Mouse (Mus musculus) midbrain, postnatal 0 days (tissue): Measurements from ENCODE around the gene Gm11213. TPM values are rescaled to one million over a fixed set of nuclear protein-coding genes. Genes with fewer than 3 reads are reported as not detected.

Source experiments
- ATAC-seq: fragments of 200-750 bp; cut with Nextera tagmentation; 2 replicates; pipeline ENCODE4 v1.8.0; 2017; ENCODE audit warnings: moderate number of reproducible peaks, mild to moderate bottlenecking, moderate TSS enrichment, moderate library complexity; ENCODE audit not compliant: low FRiP score
- DNase-seq: peaks from one replicate; pipeline ENCODE4 v3.0.0-alpha.2; 2015; ENCODE audit warnings: low spot score
- H3K27ac ChIP-seq: fragments of 300-500 bp; sonication (generic); 2 replicates; pipeline ENCODE4 v1.5.1; 2014; ENCODE audit warnings: low read depth, mild to moderate bottlenecking, low read length, mixed read lengths
- H3K27me3 ChIP-seq: fragments of 300-500 bp; sonication (generic); 2 replicates; pipeline ENCODE4 v1.6.1; 2014; ENCODE audit warnings: low read length, control low read depth, mixed read lengths; ENCODE audit not compliant: insufficient read depth
- H3K36me3 ChIP-seq: fragments of 300-500 bp; sonication (generic); 2 replicates; pipeline ENCODE4 v1.6.1; 2014; ENCODE audit warnings: low read length, control low read depth, mixed read lengths; ENCODE audit not compliant: insufficient read depth
- H3K4me1 ChIP-seq: fragments of 300-500 bp; sonication (generic); 2 replicates; pipeline ENCODE4 v1.6.1; 2014; ENCODE audit warnings: mild to moderate bottlenecking, control low read depth, antibody characterized with exemption, low read length, mixed read lengths; ENCODE audit not compliant: insufficient read depth
- H3K4me2 ChIP-seq: fragments of 300-500 bp; sonication (generic); 2 replicates; pipeline ENCODE4 v1.6.1; 2014; ENCODE audit warnings: low read depth, mild to moderate bottlenecking, low read length, mixed read lengths; ENCODE audit not compliant: poor library complexity, severe bottlenecking
- H3K4me3 ChIP-seq: fragments of 300-500 bp; sonication (generic); 2 replicates; pipeline ENCODE4 v1.5.1; 2014; ENCODE audit warnings: low read depth, mild to moderate bottlenecking, low read length, moderate library complexity
- H3K9ac ChIP-seq: fragments of 300-500 bp; sonication (generic); replicated peaks from 2 replicates; pipeline ENCODE4 v1.6.1; 2014; ENCODE audit warnings: mild to moderate bottlenecking, low read length, moderate library complexity, mixed read lengths; ENCODE audit not compliant: poor library complexity, severe bottlenecking
- H3K9me3 ChIP-seq: fragments of 300-500 bp; sonication (generic); 2 replicates; pipeline ENCODE4 v1.6.1; 2016; ENCODE audit warnings: low read length, control low read depth
- CTCF ChIP-seq: IDR thresholded peaks from 2 replicates; pipeline ENCODE4 v1.5.1; 2016; ENCODE audit warnings: antibody characterized with exemption, mild to moderate bottlenecking
- WGBS: fragments of 180-500 bp; shearing (Covaris S2); extraction: QIAGEN DNeasy Blood & Tissue Kit; methylation state at CpG from one replicate; pipeline ENCODE4 v1.1.7; 2014; 5-methylcytosine and 5-hydroxymethylcytosine counted together
- polyA plus RNA-seq: library from polyadenylated mRNA; unstranded; fragments of >200 nt; fragmentation: Nextera tagmentation; extraction: Ambion mirVana; gene quantifications from 2 replicates; pipeline ENCODE4 v1.2.1, GENCODE M21; 2015
- total RNA-seq: library from RNA; depleted of rRNA; stranded (reverse); fragments of >200 nt; gene quantifications from 2 replicates; pipeline ENCODE4 v1.2.3, GENCODE M21; 2014

Gm11213 gene
- total and polyA plus RNA-seq, 2 experiments from 2014 or later: not detected

GRCm38 (mm10) chr4:63605545-63605944 lies 484 bp upstream of the Gm11213 start:
- ATAC-seq: no peak
- no peaks in the 10 kb centered on the region for H3K9me3 ChIP-seq
- H3K27ac ChIP-seq: no peak overlapping the region
- 89% methylated on average over 3 of the region's 3 CpGs for WGBS
- no peak overlapping the region for H3K4me2 ChIP-seq
- no peaks in the 10 kb centered on the region for H3K36me3 ChIP-seq
- no peak for TF ChIP-seq CTCF
- H3K4me1 ChIP-seq: no peaks in the 10 kb centered on the region
- H3K4me3 ChIP-seq: no peak overlapping the region
- no peaks in the 10 kb centered on the region for H3K27me3 ChIP-seq
- no peak for DNase-seq
- no peak overlapping the region for H3K9ac ChIP-seq

GRCm38 (mm10) chr4:63601263-63601662 lies 3.8 kb downstream of the Gm11213 start:
- Histone ChIP-seq H3K27ac (no peak overlapping the region), H3K9me3 (no peaks in the 10 kb centered on the region), H3K4me1 (no peaks in the 10 kb centered on the region), H3K9ac (no peak overlapping the region), H3K4me2 (no peak overlapping the region), H3K36me3 (no peaks in the 10 kb centered on the region), H3K4me3 (no peak overlapping the region), H3K27me3 (no peaks in the 10 kb centered on the region)
- DNase-seq (no peak), ATAC-seq (no peak)
- no peak for TF ChIP-seq CTCF

GRCm38 (mm10) chr4:63600786-63601185 lies 4.3 kb downstream of the Gm11213 start:
- Histone ChIP-seq H3K9me3 (no peaks in the 10 kb centered on the region), H3K36me3 (no peaks in the 10 kb centered on the region), H3K27me3 (no peaks in the 10 kb centered on the region), H3K4me1 (no peaks in the 10 kb centered on the region), H3K4me3 (no peak overlapping the region), H3K27ac (no peak overlapping the region), H3K9ac (no peak overlapping the region), H3K4me2 (no peak overlapping the region)
- TF ChIP-seq CTCF: no peak
- no peak for ATAC-seq
- no peak for DNase-seq
- WGBS: 82% methylated on average over 6 of the region's 6 CpGs

GRCm38 (mm10) chr4:63596010-63596409 lies 9.1 kb downstream of the Gm11213 start:
- Histone ChIP-seq H3K4me2 (no peak overlapping the region), H3K36me3 (no peaks in the 10 kb centered on the region), H3K27ac (no peak overlapping the region), H3K4me3 (no peak overlapping the region), H3K4me1 (no peaks in the 10 kb centered on the region), H3K9ac (no peak overlapping the region), H3K27me3 (no peaks in the 10 kb centered on the region), H3K9me3 (no peaks in the 10 kb centered on the region)
- no peak for DNase-seq
- 91% methylated on average over 4 of the region's 4 CpGs for WGBS
- ATAC-seq: no peak
- TF ChIP-seq CTCF: no peak

GRCm38 (mm10) chr4:63595259-63595658 lies 9.8 kb downstream of the Gm11213 start:
- WGBS: 84% methylated on average over 10 of the region's 10 CpGs
- no peak for TF ChIP-seq CTCF
- H3K36me3 ChIP-seq: no peaks in the 10 kb centered on the region
- no peaks in the 10 kb centered on the region for H3K4me1 ChIP-seq
- H3K27me3 ChIP-seq: no peaks in the 10 kb centered on the region
- no peak overlapping the region for H3K27ac ChIP-seq
- ATAC-seq (no peak), DNase-seq (no peak)
- no peak overlapping the region for H3K4me3 ChIP-seq
- H3K4me2 ChIP-seq: no peak overlapping the region
- H3K9ac ChIP-seq: no peak overlapping the region
- no peaks in the 10 kb centered on the region for H3K9me3 ChIP-seq

- no peak overlapping the region for H3K9ac ChIP-seq
- no peaks in the 10 kb centered on the region for H3K9me3 ChIP-seq
- no peak for TF ChIP-seq CTCF
- no peaks in the 10 kb centered on the region for H3K36me3 ChIP-seq
- 79% methylated on average over 5 of the region's 5 CpGs for WGBS
- no peak overlapping the region for H3K4me2 ChIP-seq
- no peaks in the 10 kb centered on the region for H3K27me3 ChIP-seq
- H3K27ac ChIP-seq: no peak overlapping the region
- ATAC-seq (no peak), DNase-seq (no peak)
- H3K4me3 ChIP-seq: no peak overlapping the region
- no peaks in the 10 kb centered on the region for H3K4me1 ChIP-seq
Measured at GRCm38 (mm10) chr4:63594459-63595110, 10.5 kb downstream of the Gm11213 start.
